Mouse (Mus musculus): ENCODE results near the gene Atf4.

DNA sequence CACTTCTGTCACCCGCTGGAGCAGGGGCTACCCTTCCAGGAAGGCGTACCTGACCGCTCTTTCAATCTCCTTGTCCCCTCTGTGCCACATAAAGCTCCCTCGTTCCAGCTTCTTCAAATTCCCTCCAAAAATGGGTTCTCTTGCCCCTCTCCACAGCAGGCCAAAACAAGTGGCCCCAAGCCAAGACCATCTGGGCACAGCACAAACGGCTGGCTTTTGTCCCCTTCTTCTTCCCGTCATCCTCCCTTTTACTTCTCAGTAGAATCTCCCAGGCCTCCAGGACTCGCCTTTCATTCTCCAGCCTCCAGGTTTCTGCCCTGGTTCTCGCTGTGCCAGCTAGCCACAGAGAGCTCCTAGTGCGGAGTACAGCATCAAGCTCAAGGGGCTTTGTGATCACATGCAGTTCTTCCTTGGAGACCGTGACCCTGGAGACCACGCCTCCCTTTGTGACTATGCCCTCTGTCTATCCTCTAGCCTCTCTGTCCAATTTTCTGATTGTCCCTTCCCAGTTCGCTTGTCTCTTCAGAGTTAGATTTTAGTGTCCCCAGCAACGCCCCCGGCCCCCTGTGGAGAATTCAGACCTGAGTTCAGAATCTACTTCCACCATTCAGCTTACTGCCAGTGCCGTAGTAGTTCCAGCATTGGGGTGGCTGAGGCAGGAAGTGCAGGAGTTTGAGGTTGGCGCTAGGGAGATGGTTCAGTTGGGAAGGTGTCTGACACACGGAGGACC is 26.7 kb upstream of the Atf4 start:
- no peak for TF ChIP-seq POLR2A (IDR thresholded peaks at IDR 0.05; ENCODE audit: low read depth, low read length)
- TF ChIP-seq CTCF (IDR thresholded peaks at IDR 0.05; ENCODE audit: borderline replicate concordance, insufficient read depth, low read length): no peak
